18 mouse cellular contexts compared by ENCODE assay signal in the genomic region with DNA sequence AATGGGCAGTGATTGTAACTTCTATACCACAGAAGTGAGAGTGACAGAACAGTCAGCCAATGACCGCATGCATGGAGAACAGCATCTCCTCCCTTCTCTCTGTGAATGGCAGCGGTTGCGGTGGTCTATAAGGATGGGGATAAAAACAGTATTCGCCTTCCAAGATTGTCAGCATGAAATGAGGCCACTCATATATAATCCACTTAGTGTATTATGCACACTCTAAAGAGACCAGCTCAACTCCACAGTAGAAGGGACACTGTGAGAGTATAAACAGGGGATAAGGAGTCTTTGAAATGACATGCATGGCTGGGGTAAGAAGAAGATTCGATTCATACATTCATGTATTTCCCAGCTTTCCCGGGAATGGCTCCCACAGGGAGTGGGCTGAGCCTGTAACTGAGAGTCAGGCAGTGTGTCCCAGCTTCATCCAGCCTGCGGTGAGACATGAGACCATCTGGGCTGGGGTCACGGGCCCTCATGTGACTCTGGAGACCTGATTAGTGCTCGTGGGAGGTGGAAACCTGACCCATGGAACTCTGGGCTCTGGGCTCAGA. TPM values are rescaled to one million over a fixed set of nuclear protein-coding genes. Genes with fewer than 3 reads are reported as not detected.
DNase-seq lines count a peak whose midpoint lies in the region; ATAC-seq and TF ChIP-seq lines count a peak whose summit lies in the region.
"Had no signal": no experiment of that assay in that cellular context is flagged by ENCODE, and none has a peak within 500 bp of the region (broad histone marks: within the 10 kb centered on the region; RNA-seq: fewer than 3 reads in every experiment).

No protein-coding gene starts in this region.

- H3K27me3 ChIP-seq in hindbrain, embryonic 10.5 days (ENCODE audit: insufficient read depth, poor library complexity, severe bottlenecking) = peaks cover 23% of the 10 kb centered on the region; the same call in 1 of the 2 replicates
- no peaks in the 10 kb centered on the region for H3K27me3 ChIP-seq in hindbrain, postnatal 0 days (ENCODE audit: insufficient read depth, low read length)
- H3K27me3 ChIP-seq in midbrain, embryonic 14.5 days (ENCODE audit: control insufficient read depth, insufficient read depth, low read length) = no peaks in the 10 kb centered on the region
- no peaks in the 10 kb centered on the region for H3K27me3 ChIP-seq in midbrain, embryonic 16.5 days (ENCODE audit: control insufficient read depth, insufficient read depth, low read depth, low read length)
- H3K27me3 ChIP-seq: embryonic facial prominence, embryonic 15.5 days had no signal

- H3K4me3 ChIP-seq in hindbrain, embryonic 10.5 days = no peak overlapping the region
- H3K4me3 ChIP-seq in hindbrain, postnatal 0 days (ENCODE audit: low read length) = no peak overlapping the region
- no peak overlapping the region for H3K4me3 ChIP-seq in midbrain, embryonic 14.5 days (replicated peaks; ENCODE audit: low read depth, low read length)
- no peak overlapping the region for H3K4me3 ChIP-seq in midbrain, embryonic 16.5 days (ENCODE audit: low read depth, low read length)
- H3K4me3 ChIP-seq: embryonic facial prominence, embryonic 15.5 days; erythroblast, embryonic 14.5 days; gastrocnemius, adult 2 months had no signal

- no peak overlapping the region for H3K9ac ChIP-seq in hindbrain, postnatal 0 days (replicated peaks; ENCODE audit: low read length)
- H3K9ac ChIP-seq in midbrain, embryonic 14.5 days (replicated peaks; ENCODE audit: low read length) = no peak overlapping the region
- no peak overlapping the region for H3K9ac ChIP-seq in midbrain, embryonic 16.5 days (ENCODE audit: low read depth, low read length)
- H3K9ac ChIP-seq: embryonic facial prominence, embryonic 15.5 days; hindbrain, embryonic 14.5 days had no signal

- no peak overlapping the region for H3K4me2 ChIP-seq in hindbrain, postnatal 0 days (ENCODE audit: low read depth, low read length)
- H3K4me2 ChIP-seq in midbrain, embryonic 14.5 days (ENCODE audit: low read length) = no peak overlapping the region
- no peak overlapping the region for H3K4me2 ChIP-seq in midbrain, embryonic 16.5 days (ENCODE audit: low read length)
- H3K4me2 ChIP-seq: embryonic facial prominence, embryonic 15.5 days; hindbrain, embryonic 14.5 days had no signal

- H3K36me3 ChIP-seq in hindbrain, embryonic 10.5 days = no peaks in the 10 kb centered on the region
- H3K36me3 ChIP-seq in hindbrain, postnatal 0 days (ENCODE audit: insufficient read depth, low read length) = no peaks in the 10 kb centered on the region
- H3K36me3 ChIP-seq in midbrain, embryonic 14.5 days (ENCODE audit: control insufficient read depth, insufficient read depth, low read length) = no peaks in the 10 kb centered on the region
- no peaks in the 10 kb centered on the region for H3K36me3 ChIP-seq in midbrain, embryonic 16.5 days (ENCODE audit: control insufficient read depth, insufficient read depth, low read length)
- H3K36me3 ChIP-seq: embryonic facial prominence, embryonic 15.5 days had no signal

- peak; percentile 26 for DNase-seq in embryo, embryonic 10.5 days (ENCODE audit: low spot score)
- no peak for DNase-seq in embryo, embryonic 11 days
- peak; percentile 27 for DNase-seq in hindbrain, embryonic 10.5 days (ENCODE audit: low spot score)
- no peak for DNase-seq in hindbrain, postnatal 0 days (ENCODE audit: low spot score)
- DNase-seq in midbrain, embryonic 14.5 days = peak; percentile 37
- no peak for DNase-seq in lung, postnatal 14 days
- DNase-seq: cerebellum, adult 18-20 months; cerebellum, adult 9-11 months; cerebellum, postnatal 36 days; gastrocnemius, adult 2 months; gastrocnemius, postnatal 36 days; heart, adult 11 months; heart, postnatal 10 days had no signal

- peaks cover 51% of the 10 kb centered on the region for H3K4me1 ChIP-seq in hindbrain, embryonic 10.5 days (replicated peaks)
- H3K4me1 ChIP-seq in hindbrain, postnatal 0 days (ENCODE audit: insufficient read depth, low read length) = no peaks in the 10 kb centered on the region
- peaks cover 18% of the 10 kb centered on the region for H3K4me1 ChIP-seq in midbrain, embryonic 14.5 days (ENCODE audit: control insufficient read depth, insufficient read depth, low read length)
- H3K4me1 ChIP-seq in midbrain, embryonic 16.5 days (ENCODE audit: control insufficient read depth, insufficient read depth, low read length) = peaks cover 13% of the 10 kb centered on the region; the same call in 1 of the 2 replicates
- H3K4me1 ChIP-seq: embryonic facial prominence, embryonic 15.5 days had no signal

- H3K27ac ChIP-seq in hindbrain, embryonic 10.5 days = peak overlapping the region; percentile 42
- H3K27ac ChIP-seq in hindbrain, postnatal 0 days = no peak overlapping the region
- H3K27ac ChIP-seq in midbrain, embryonic 14.5 days (replicated peaks; ENCODE audit: low read depth, low read length) = 0 out of 2 replicates have a peak overlapping the region, but pooled peaks have one; percentile 2
- H3K27ac ChIP-seq in midbrain, embryonic 16.5 days (ENCODE audit: low read length) = no peak overlapping the region
- H3K27ac ChIP-seq: embryonic facial prominence, embryonic 15.5 days; gastrocnemius, adult 2 months; hindbrain, embryonic 14.5 days had no signal

- 65% methylated on average over 9 of the region's 9 CpGs for WGBS in hindbrain, embryonic 10.5 days
- WGBS in hindbrain, postnatal 0 days = 62% methylated on average over 9 of the region's 9 CpGs
- WGBS in midbrain, embryonic 14.5 days = 34% methylated on average over 9 of the region's 9 CpGs
- WGBS in midbrain, embryonic 16.5 days = 38% methylated on average over 9 of the region's 9 CpGs

- no peaks in the 10 kb centered on the region for H3K9me3 ChIP-seq in hindbrain, embryonic 10.5 days
- H3K9me3 ChIP-seq in hindbrain, postnatal 0 days (ENCODE audit: low read length) = no peaks in the 10 kb centered on the region
- no peaks in the 10 kb centered on the region for H3K9me3 ChIP-seq in midbrain, embryonic 14.5 days (ENCODE audit: control insufficient read depth, low read length)
- H3K9me3 ChIP-seq in midbrain, embryonic 16.5 days (replicated peaks; ENCODE audit: control insufficient read depth, low read length, poor library complexity, severe bottlenecking) = no peaks in the 10 kb centered on the region
- H3K9me3 ChIP-seq: embryonic facial prominence, embryonic 15.5 days had no signal

- no peak for ATAC-seq in hindbrain, postnatal 0 days
- no peak for ATAC-seq in midbrain, embryonic 14.5 days (ENCODE audit: low FRiP score, low TSS enrichment)
- ATAC-seq in midbrain, embryonic 16.5 days = no peak
- ATAC-seq: forebrain, embryonic 16.5 days had no signal

- TF ChIP-seq CTCF in hindbrain, postnatal 0 days (IDR thresholded peaks at IDR 0.05; ENCODE audit: low read depth) = no peak

RNA-seq across cellular contexts. Expression of a gene that starts 31.3 kb away (rescaled TPM):
- 36.4 and 37.9 TPM in 2 replicates for polyA plus RNA-seq in hindbrain, embryonic 10.5 days (2016; fragmentation: Nextera tagmentation; extraction: Ambion mirVana)
- total RNA-seq in hindbrain, postnatal 0 days (2014; rRNA removed) = 35.9 and 39.0 TPM in 2 replicates
- 35.4 and 37.5 TPM in 2 replicates for polyA plus RNA-seq in hindbrain, postnatal 0 days (2015; fragmentation: Nextera tagmentation; extraction: Ambion mirVana)
- polyA plus RNA-seq in midbrain, embryonic 14.5 days (2014; fragmentation: Nextera tagmentation; extraction: Ambion mirVana) = 34.9 and 35.2 TPM in 2 replicates
- 25.2 and 27.8 TPM in 2 replicates for polyA plus RNA-seq in midbrain, embryonic 16.5 days (2015; fragmentation: Nextera tagmentation; extraction: Ambion mirVana)

RNA-seq across cellular contexts. Expression of a gene that starts 43.5 kb away (rescaled TPM):
- polyA plus RNA-seq in hindbrain, embryonic 10.5 days (2016; fragmentation: Nextera tagmentation; extraction: Ambion mirVana) = 19.8 and 23.9 TPM in 2 replicates
- 17.5 and 44.2 TPM in 2 replicates for total RNA-seq in hindbrain, postnatal 0 days (2014; rRNA removed)
- polyA plus RNA-seq in hindbrain, postnatal 0 days (2015; fragmentation: Nextera tagmentation; extraction: Ambion mirVana) = 48.5 and 51.6 TPM in 2 replicates
- 26.1 and 30.9 TPM in 2 replicates for polyA plus RNA-seq in midbrain, embryonic 14.5 days (2014; fragmentation: Nextera tagmentation; extraction: Ambion mirVana)
- polyA plus RNA-seq in midbrain, embryonic 16.5 days (2015; fragmentation: Nextera tagmentation; extraction: Ambion mirVana) = 40.6 and 47.9 TPM in 2 replicates

Comparison
In these comparisons a context has a peak if more than half of its experiments do, and no peak if none do; other contexts are left out.
1. DNase-seq: peak in embryo, embryonic 10.5 days (single experiment), hindbrain, embryonic 10.5 days (single experiment) and midbrain, embryonic 14.5 days (single experiment); none in embryo, embryonic 11 days (single experiment), hindbrain, postnatal 0 days (single experiment) and lung, postnatal 14 days (single experiment).
2. H3K27ac ChIP-seq: peak in hindbrain, embryonic 10.5 days (single experiment) and midbrain, embryonic 14.5 days (single experiment); none in hindbrain, postnatal 0 days (single experiment) and midbrain, embryonic 16.5 days (single experiment).